Mouse (Mus musculus) cerebellum, adult 2 months (tissue): ENCODE measurements around the gene Ifngr2. TPM values are rescaled to one million over a fixed set of nuclear protein-coding genes. Genes with fewer than 3 reads are reported as not detected.

Experiments
- DNase-seq, 2 experiments: peaks; one replicate each; pipeline ENCODE4 v3.0.0; 2021
- H3K27ac ChIP-seq: fragments of 200-500 bp; 2 replicates; pipeline ENCODE4 v1.5.1; 2012; ENCODE audit warnings: low read length, control low read depth, inconsistent platforms; ENCODE audit not compliant: insufficient read depth
- H3K27me3 ChIP-seq: fragments of 200-500 bp; 2 replicates; pipeline ENCODE4 v1.6.1; 2012; ENCODE audit warnings: inconsistent platforms, mild to moderate bottlenecking, low read length, moderate library complexity; ENCODE audit not compliant: control insufficient read depth, insufficient read depth
- H3K4me1 ChIP-seq: fragments of 200-500 bp; 2 replicates; pipeline ENCODE4 v1.6.1; 2011; ENCODE audit warnings: low read length; ENCODE audit not compliant: control insufficient read depth, insufficient read depth
- H3K4me3 ChIP-seq: fragments of 200-500 bp; replicated peaks from 2 replicates; pipeline ENCODE3; 2011; ENCODE audit warnings: mild to moderate bottlenecking, low read depth, low read length, control low read depth; ENCODE audit not compliant: insufficient read depth
- CTCF ChIP-seq: fragments of 200-500 bp; IDR thresholded peaks from 2 replicates; pipeline ENCODE4 v1.5.1; 2011; ENCODE audit warnings: low read depth, mild to moderate bottlenecking, control low read depth, low read length, moderate library complexity, borderline replicate concordance; ENCODE audit not compliant: insufficient read depth
- POLR2A ChIP-seq: fragments of 200-500 bp; IDR thresholded peaks from 2 replicates; pipeline ENCODE4 v1.6.1; 2011; ENCODE audit warnings: low read length, control low read depth, borderline replicate concordance; ENCODE audit not compliant: insufficient read depth
- WGBS: fragments of 180-500 bp; shearing (Covaris S2); methylation state at CpG from one replicate; pipeline ENCODE4 v1.1.7; 2018; 5-methylcytosine and 5-hydroxymethylcytosine counted together
- polyA plus RNA-seq: library from polyadenylated mRNA; depleted of rRNA; stranded (reverse); fragments of >200 nt; gene quantifications from 2 replicates; pipeline ENCODE4 v1.2.3, GENCODE M21; 2012

Ifngr2 gene
- polyA plus RNA-seq, 1 experiment = 34.5 TPM

DNA sequence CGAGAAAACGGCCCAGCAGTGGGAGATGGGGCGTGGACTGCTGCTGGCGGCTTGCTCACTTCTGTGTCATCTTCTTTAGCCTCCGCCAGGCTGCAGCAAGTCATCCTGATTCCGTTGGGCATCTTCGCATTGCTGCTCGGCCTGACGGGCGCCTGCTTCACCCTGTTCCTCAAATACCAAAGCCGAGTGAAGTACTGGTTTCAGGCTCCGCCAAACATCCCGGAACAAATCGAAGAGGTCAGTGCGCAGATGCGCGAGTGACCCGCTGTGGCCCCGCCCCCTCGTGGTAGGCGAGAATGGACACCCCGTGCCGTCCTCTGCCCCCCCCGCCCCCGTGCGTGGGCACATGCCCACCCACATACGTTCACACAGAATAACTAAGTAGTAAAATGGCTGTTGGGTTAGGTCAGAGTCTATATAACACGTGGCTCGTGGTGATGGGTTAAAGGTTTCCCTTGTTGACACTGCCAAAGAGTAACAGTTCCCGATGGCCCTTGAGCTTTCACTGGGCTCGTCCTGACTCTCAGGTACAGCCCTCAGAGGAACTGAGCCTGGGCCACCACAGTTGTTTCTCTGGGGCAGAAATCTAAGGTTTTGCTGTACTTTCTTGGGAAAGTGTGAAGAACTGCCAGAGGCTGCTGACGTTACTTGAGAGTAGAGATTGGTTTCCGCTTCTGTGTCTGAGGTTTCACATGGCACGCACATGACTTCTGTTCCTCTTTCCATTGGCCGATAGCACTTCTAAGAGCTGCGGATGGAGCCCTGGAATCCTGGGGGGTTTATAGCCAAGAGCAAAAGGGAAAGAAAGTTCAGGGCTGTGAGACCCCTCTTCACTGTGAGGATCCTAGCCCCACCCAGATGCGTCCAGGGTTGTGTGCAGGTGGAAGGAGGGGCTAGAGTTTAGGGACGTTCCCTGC lies 14.9 kb downstream of the Ifngr2 start:
- H3K4me3 ChIP-seq = no peak overlapping the region
- no peak overlapping the region for H3K27ac ChIP-seq
- no peak for TF ChIP-seq POLR2A
- no peak for TF ChIP-seq CTCF
- no peak for DNase-seq
- H3K4me1 ChIP-seq = no peaks in the 10 kb centered on the region
- no peaks in the 10 kb centered on the region for H3K27me3 ChIP-seq
- whole genome bisulfite sequencing = 69% methylated on average over 38 of the region's 38 CpGs

DNA sequence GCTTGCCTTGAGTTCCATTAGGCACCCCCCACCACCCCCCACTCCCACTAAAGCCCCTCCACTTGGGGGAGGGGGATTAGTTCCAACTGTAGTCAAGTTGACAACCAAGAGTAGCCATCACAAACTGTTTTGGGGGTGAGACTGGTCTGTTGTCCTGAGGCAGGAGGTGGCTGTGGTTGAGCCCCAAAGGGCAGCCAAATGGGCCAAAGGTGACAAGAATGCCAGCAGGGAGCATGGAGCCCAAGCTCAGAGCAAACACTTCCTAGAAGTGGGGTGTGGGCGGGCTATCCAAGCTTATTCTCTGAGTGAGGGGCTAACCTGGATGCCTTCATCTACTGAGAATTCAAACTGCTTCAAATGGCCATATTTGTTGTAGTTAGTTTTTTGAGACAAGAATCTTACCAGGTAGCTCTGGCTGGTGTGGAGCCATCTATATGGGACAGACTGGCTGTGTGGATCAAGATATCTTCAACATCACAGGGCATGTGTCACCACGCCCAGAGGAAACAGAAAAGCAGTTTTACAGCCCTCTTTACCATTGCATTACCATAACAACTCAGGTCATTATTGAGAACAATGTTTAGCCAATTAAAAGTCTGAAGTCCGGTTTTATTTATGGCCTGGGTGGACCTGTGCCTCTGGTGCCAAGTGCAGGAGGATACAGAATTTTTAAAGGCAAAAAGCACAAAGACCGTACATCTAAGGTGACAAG lies 17.9 kb downstream of the Ifngr2 start:
- Histone ChIP-seq H3K4me3 (no peak overlapping the region), H3K4me1 (no peaks in the 10 kb centered on the region), H3K27ac (no peak overlapping the region), H3K27me3 (no peaks in the 10 kb centered on the region)
- 88% methylated on average over 4 of the region's 4 CpGs for WGBS
- DNase-seq = no peak
- TF ChIP-seq CTCF = no peak
- TF ChIP-seq POLR2A = no peak

DNA sequence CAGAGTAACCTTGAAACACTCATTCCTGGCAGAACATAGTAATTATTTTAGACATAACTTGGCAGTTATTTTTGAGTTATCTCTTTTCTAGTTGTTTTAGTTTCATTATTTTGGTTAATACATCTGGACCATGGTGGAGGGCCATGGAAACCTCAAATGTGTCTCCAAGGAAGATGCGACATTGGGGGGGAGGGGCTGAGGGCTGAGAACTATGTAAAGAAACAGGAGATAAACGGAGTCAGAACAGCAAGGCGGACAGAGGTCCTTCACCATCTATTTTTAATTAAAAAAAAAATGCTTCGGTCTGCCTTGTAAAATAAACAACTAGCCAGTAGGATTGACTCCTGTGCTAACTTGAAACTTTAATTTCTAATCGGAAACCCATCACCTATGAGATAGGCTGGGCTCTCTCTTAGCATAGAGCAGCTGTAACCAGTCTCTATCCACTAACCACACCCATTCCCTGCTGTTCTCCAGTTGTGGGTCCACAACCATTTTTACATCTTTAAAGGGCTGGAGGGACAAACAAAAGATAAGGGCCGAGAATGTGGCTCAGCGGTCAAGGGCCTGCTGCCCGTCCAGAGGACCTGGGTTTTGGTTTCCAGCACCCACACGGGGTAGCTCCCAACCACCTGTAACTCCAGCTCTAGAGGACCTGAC lies 18.6 kb downstream of the Ifngr2 start:
- DNase-seq = no peak
- Histone ChIP-seq H3K4me1 (no peaks in the 10 kb centered on the region), H3K27ac (no peak overlapping the region), H3K27me3 (no peaks in the 10 kb centered on the region), H3K4me3 (no peak overlapping the region)
- 77% methylated on average over 9 of the region's 9 CpGs for WGBS
- TF ChIP-seq POLR2A = no peak
- no peak for TF ChIP-seq CTCF

DNA sequence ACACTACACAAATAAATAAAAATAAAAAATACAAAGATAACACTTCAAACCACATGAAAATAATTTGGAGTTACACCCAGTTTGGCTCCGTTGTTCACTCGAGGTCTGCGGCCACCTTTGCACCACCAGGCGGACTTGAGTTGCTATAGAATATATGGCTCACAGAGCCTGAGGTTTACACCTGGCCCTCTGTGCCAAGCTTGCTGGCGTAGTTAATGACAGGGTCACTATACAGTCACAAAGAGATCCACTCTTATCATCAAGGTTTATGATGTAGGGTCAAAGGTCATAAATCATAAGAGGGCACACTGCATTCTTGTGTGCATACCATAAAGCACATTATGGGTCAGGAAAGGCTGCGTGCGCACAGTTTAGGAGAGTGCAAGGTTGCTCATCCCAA lies 19.1 kb downstream of the Ifngr2 start:
- no peak overlapping the region for H3K27ac ChIP-seq
- 92% methylated on average over 7 of the region's 7 CpGs for WGBS
- TF ChIP-seq CTCF = no peak
- no peak for TF ChIP-seq POLR2A
- no peak overlapping the region for H3K4me3 ChIP-seq
- no peaks in the 10 kb centered on the region for H3K4me1 ChIP-seq
- no peak for DNase-seq
- no peaks in the 10 kb centered on the region for H3K27me3 ChIP-seq

DNA sequence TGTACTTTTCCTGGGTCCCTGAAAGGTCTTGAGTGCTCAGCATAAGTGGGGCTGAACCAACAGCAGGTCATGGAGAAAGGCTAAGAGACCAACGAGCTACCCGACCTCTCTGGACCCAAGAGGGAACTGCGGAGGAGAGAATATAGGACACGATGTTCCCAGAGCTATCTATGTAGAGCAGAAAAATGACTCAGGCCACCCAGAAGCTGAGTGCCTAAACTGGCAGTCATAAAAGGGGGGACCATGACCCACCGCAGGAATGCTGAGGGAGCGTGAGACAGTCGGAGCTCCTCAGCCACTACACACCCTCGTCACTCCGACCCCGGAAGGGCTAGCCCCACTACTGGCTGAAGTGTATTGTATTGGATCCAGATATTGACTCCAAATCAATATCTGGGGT lies 22.1 kb downstream of the Ifngr2 start:
- 83% methylated on average over 10 of the region's 10 CpGs for WGBS
- DNase-seq = no peak
- Histone ChIP-seq H3K27ac (no peak overlapping the region), H3K27me3 (no peaks in the 10 kb centered on the region), H3K4me3 (no peak overlapping the region), H3K4me1 (no peaks in the 10 kb centered on the region)
- TF ChIP-seq POLR2A = no peak
- no peak for TF ChIP-seq CTCF

DNA sequence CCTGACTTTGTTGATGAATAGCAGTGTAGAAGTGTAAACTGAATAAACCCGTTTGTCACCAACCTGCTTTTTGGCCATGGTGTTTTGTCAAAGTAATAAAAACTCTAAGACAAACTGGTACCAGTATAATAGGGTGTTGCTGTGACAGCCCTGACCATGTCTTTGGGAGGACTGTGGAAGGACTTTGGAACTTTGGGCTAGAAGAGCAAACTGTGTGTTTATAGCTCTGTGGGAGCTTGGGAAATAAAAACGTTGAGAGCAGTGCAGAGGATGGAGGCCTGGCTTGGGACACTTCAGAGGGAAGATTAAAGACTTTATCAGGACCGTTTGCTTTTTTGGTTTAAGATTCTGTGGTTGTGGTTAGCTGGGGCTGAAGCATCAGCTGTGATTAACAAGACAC lies 24.2 kb downstream of the Ifngr2 start:
- TF ChIP-seq CTCF (no peak), POLR2A (no peak)
- Histone ChIP-seq H3K27ac (no peak overlapping the region), H3K27me3 (no peaks in the 10 kb centered on the region), H3K4me3 (no peak overlapping the region), H3K4me1 (no peaks in the 10 kb centered on the region)
- 75% methylated on average over 3 of the region's 3 CpGs for WGBS
- DNase-seq = no peak

DNA sequence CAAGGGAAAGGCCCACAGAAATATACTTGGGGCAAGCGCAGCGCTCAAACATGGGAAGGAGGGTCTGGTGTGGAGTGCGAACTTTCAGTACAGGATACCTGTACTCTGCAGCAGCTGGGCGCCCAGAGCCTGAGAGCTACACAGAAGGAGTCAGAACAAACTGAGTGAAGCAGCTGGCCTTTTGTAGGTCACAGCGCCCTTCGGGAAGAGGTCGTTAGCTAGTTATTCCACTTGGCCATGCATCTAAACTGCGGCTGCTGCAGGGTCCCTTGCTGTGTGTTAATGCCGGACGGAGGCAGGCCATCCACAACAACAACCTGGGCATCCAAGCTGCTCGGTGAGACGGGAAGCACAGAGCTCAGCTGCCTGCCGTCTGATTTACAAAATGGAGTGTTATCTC lies 28.3 kb downstream of the Ifngr2 start:
- Histone ChIP-seq H3K27ac (no peak overlapping the region), H3K27me3 (no peaks in the 10 kb centered on the region), H3K4me1 (peaks cover 4% of the 10 kb centered on the region; the same call in 1 of the 2 replicates), H3K4me3 (no peak overlapping the region)
- no peak for DNase-seq
- WGBS = 67% methylated on average over 13 of the region's 13 CpGs
- no peak for TF ChIP-seq POLR2A
- no peak for TF ChIP-seq CTCF
